Mouse (Mus musculus): Measurements from ENCODE around the gene Acap1.
"Not testable (repeated sequence)": the region's sequence is repeated elsewhere in the genome, so short reads cannot be mapped to it uniquely, and the experiment has no call there.

The Acap1 gene

GRCm38 (mm10) chr11:69921114-69922011 lies 26.0 kb upstream of the Acap1 start, which contains the start of gene Eif5a:
Gene Eif5a, minus strand, starts transcription at chr11:69921958.
- peak; percentile 99 for DNase-seq (ENCODE audit: extremely low read depth, low read depth, low spot score)

- DNase-seq (ENCODE audit: extremely low read depth, low read depth, low spot score): no peak
Measured at GRCm38 (mm10) chr11:69920266-69921031, 25.1 kb upstream of the Acap1 start.

GRCm38 (mm10) chr11:69919661-69920265 lies 24.4 kb upstream of the Acap1 start:
- DNase-seq (ENCODE audit: extremely low read depth, low read depth, low spot score): peak; percentile 74

DNA sequence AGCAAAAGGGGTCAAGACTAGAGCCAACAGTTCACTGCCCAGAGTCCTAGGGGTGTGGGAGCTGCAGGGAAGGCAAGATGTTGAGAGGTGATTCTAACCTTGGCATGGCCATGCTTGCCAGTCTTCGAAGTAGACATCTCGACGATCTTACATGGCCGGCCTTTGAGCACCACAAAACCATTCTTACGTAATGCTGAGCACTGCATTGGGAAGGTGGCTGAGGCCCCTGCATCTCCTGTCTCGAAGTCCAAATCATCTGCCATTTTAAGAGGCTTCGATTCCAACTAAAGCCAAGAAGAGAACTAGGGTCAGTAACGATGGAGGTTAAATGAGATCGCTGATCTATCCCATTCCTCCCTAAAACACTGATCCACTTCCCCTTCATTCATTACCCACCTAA lies 23.7 kb upstream of the Acap1 start:
- no peak for DNase-seq (ENCODE audit: extremely low read depth, low read depth, low spot score)

DNA sequence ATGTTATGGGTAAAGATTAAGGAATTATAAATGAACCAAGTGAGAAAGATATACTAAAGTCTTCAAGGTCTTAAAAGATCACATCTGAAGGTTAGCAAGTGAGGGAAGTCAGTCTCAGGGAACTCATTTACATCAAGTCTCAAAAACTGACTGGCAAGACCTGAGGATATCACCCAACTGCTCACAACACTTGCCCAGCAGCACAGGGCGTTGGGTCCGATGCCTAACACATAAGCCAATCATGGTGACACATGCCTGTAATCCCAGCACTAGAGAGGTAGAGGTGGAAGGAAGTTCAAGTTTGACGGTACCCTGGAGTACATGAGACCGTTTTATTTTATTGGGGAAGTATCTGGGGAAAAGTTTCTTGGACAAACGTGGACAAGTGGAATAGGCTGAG lies 22.8 kb upstream of the Acap1 start:
- no peak for DNase-seq (ENCODE audit: extremely low read depth, low read depth, low spot score)

- DNase-seq (ENCODE audit: extremely low read depth, low read depth, low spot score): no peak
Measured at GRCm38 (mm10) chr11:69917379-69917948, 22.1 kb upstream of the Acap1 start.

DNA sequence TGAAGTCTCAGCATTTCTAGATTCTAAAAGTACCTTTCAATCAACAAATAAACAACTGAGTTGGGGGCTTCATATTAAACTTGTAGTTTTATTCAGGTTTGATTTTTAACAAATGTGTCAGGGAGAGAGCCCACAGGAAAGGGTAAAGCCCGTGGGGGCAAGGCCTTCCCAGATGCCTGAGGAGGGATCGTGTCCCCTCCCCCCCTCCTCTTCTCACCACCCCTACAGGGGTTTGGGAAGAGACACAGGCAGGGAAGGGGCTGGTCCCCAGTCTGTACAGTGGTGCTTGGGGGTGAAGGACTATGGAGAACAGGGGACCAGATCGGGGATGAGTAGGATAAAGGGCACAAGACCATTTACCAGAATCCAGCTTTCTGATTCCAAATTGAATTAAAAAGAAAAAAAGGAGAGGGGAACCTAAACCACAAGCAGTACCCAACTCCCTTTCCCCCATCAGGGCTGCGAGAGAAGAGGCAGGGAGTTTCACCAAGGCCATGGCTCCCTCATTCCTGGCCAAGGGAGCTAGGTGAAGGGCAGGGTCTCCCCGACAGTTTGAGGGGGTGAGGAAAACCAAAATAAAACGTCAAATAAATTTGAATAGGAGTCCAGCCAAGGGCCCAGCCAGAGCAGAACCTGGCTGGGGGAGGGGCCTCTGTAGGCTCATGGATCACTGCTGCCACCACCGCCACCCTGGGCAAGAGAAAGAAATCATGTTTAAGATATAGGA lies 21.5 kb upstream of the Acap1 start:
- DNase-seq (ENCODE audit: extremely low read depth, low read depth, low spot score): not testable (repeated sequence)

- DNase-seq (ENCODE audit: extremely low read depth, low read depth, low spot score): no peak
Measured at GRCm38 (mm10) chr11:69915667-69916627, 20.6 kb upstream of the Acap1 start.

DNA sequence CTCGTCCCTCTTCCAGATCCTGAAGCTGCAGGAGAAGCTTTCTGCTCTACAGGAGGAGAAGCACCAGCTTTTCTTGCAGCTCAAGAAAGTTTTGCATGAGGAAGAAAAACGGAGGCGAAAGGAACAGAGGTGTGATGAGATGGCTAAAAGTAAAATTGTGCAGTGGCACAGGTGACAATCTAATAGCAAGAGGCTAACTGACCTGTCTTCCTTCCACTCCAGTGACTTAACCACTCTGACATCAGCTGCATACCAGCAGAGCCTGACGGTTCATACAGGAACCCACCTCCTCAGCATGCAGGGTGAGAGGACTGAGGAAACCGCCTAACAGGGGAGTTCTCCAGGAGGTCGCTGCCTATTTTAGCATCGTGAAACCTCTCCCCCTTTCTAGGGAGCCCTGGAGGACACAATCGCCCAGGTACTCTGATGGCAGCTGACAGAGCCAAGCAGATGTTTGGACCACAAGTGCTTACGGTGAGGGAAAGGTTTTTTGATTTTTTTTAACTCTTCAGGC lies 19.6 kb upstream of the Acap1 start:
- DNase-seq (ENCODE audit: extremely low read depth, low read depth, low spot score): no peak

DNA sequence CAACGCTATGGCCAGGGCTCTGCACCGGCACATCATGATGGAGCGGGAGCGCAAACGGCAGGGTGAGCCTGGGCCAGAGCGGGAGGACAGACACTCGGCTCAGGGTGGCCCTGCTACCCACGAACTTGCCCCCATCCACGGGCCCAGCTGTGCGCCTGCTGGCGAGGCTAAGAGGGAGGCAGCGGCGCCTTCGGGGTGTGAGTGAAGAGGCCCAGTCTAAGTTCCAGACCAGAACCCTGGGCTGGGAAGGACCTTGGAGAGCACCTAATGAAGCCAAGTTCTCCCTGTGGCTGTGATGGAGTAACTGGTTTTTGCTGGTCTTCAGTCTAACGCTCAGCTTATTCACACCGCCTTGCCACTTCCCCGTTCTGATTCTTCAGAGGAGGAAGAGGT lies 19.0 kb upstream of the Acap1 start:
- no peak for DNase-seq (ENCODE audit: extremely low read depth, low read depth, low spot score)

- no peak for DNase-seq (ENCODE audit: extremely low read depth, low read depth, low spot score)
Measured at GRCm38 (mm10) chr11:69913554-69914371, 18.4 kb upstream of the Acap1 start, which contains the start of gene Gps2. Gene Gps2, plus strand, starts transcription at chr11:69913888.

GRCm38 (mm10) chr11:69912716-69913530 lies 17.6 kb upstream of the Acap1 start:
- DNase-seq (ENCODE audit: extremely low read depth, low read depth, low spot score): no peak

DNA sequence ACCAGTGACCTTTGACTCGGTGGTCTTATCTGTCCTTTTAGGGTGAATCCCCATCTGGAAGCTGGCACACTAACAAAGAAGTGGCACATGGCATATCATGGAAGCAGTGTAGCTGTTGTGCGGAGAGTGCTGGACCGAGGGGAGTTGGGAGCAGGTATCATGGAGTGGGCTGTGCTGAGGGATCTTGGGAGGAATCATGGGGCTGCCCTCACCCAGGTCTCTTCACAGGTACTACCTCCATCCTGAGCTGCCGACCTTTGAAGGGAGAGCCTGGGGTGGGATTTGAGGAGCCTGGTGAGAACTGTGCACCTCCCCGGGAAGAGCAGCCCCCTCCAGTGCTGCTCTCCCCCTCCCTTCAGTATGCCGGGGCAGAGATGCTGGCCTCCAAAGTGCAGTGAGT lies 16.4 kb upstream of the Acap1 start:
- no peak for DNase-seq (ENCODE audit: extremely low read depth, low read depth, low spot score)

DNA sequence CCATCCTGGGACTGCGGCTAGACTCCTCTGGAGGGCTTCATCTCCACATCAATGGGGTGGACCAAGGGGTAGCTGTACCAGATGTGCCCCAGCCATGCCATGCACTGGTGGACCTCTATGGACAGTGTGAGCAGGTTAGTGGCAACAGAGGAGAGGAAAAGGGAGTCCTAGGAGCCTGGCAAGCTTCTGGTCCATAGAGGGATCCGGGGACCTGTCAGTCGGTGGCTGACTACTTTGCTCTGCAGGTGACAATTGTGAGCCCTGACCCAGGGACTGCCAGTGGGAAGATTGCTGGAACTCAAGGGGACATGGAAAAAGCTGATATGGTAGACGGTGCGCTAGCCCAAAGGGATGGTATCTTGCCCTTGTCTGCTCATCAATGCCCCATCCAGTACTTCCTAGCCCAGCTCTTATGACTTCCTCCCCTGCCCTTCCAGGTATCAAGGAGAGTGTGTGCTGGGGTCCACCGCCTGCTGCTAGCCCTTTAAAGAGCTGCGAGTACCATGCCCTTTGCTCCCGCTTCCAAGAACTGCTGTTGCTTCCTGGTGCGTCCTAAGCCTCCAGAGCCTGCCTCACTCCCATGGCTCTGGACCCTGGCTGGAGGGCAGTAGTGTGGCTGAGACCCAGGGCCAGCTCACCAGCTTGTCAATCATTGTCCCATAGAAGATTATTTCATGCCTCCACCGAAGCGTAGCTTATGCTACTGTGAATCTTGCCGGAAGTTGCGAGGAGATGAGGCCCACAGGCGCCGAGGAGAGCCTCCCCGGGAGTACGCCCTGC lies 15.6 kb upstream of the Acap1 start:
- no peak for DNase-seq (ENCODE audit: extremely low read depth, low read depth, low spot score)

GRCm38 (mm10) chr11:69910177-69910576 lies 14.8 kb upstream of the Acap1 start:
- no peak for DNase-seq (ENCODE audit: extremely low read depth, low read depth, low spot score)

DNA sequence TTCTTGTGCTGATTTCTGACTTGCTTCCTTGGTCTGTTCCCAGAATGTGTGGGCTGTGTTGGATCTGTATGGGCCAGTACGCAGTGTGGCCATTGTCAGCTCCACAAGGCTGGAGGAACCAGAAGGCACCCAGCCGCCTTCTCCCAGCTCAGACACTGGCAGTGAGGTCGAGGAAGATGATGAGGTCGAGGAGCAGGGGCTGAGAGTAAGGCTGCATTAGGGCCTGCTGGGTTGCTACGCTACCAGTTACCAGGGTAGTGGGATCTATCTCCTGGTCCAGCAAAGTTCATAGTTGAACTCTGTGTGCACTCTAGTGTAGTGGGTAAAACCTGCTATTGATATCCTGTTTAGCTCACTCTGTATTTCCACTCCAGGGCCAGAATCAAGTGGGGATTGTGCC lies 13.8 kb upstream of the Acap1 start:
- no peak for DNase-seq (ENCODE audit: extremely low read depth, low read depth, low spot score)

- DNase-seq (ENCODE audit: extremely low read depth, low read depth, low spot score): no peak
Measured at GRCm38 (mm10) chr11:69908645-69909044, 13.3 kb upstream of the Acap1 start.

All from fat pad, adult 2 months (tissue).